Mouse (Mus musculus) hindbrain, embryonic 13.5 days (tissue): Measurements from ENCODE around the gene Stk11ip. TPM values are rescaled to one million over a fixed set of nuclear protein-coding genes. Genes with fewer than 3 reads are reported as not detected.

Experiments used
- ATAC-seq: fragments of 200-750 bp; cut with Nextera tagmentation; 2 replicates; pipeline ENCODE4 v1.8.0; 2017; ENCODE audit warnings: moderate TSS enrichment; ENCODE audit not compliant: low FRiP score
- H3K27ac ChIP-seq: fragments of 300-500 bp; sonication (generic); 2 replicates; pipeline ENCODE4 v1.5.1; 2015; ENCODE audit warnings: inconsistent platforms, mild to moderate bottlenecking, moderate library complexity
- H3K27me3 ChIP-seq: fragments of 300-500 bp; sonication (generic); 2 replicates; pipeline ENCODE4 v1.6.1; 2015; ENCODE audit warnings: mild to moderate bottlenecking, inconsistent platforms
- H3K36me3 ChIP-seq: fragments of 300-500 bp; sonication (generic); 2 replicates; pipeline ENCODE4 v1.6.1; 2015; ENCODE audit warnings: mild to moderate bottlenecking, inconsistent platforms
- H3K4me1 ChIP-seq: fragments of 300-500 bp; sonication (generic); replicated peaks from 2 replicates; pipeline ENCODE4 v1.6.1; 2015; ENCODE audit warnings: inconsistent platforms
- H3K4me2 ChIP-seq: fragments of 300-500 bp; sonication (generic); 2 replicates; pipeline ENCODE4 v1.6.1; 2015; ENCODE audit warnings: inconsistent platforms, mild to moderate bottlenecking, moderate library complexity
- H3K4me3 ChIP-seq: fragments of 300-500 bp; sonication (generic); 2 replicates; pipeline ENCODE4 v1.5.1; 2015; ENCODE audit warnings: mild to moderate bottlenecking, inconsistent platforms
- H3K9ac ChIP-seq: fragments of 300-500 bp; sonication (generic); 2 replicates; pipeline ENCODE4 v1.6.1; 2015; ENCODE audit warnings: mild to moderate bottlenecking, inconsistent platforms
- H3K9me3 ChIP-seq: fragments of 300-500 bp; sonication (generic); 2 replicates; pipeline ENCODE4 v1.6.1; 2016; ENCODE audit warnings: inconsistent platforms
- WGBS: fragments of 180-500 bp; shearing (Covaris S2); methylation state at CpG from one replicate; pipeline ENCODE4 v1.1.7; 2015; 5-methylcytosine and 5-hydroxymethylcytosine counted together
- polyA plus RNA-seq: library from polyadenylated mRNA; unstranded; fragments of >200 nt; fragmentation: Nextera tagmentation; extraction: Ambion mirVana; gene quantifications from 2 replicates; pipeline ENCODE4 v1.2.1, GENCODE M21; 2015

Gene Stk11ip
- polyA plus RNA-seq, 1 experiment from 2014 or later = 18.6 TPM

DNA sequence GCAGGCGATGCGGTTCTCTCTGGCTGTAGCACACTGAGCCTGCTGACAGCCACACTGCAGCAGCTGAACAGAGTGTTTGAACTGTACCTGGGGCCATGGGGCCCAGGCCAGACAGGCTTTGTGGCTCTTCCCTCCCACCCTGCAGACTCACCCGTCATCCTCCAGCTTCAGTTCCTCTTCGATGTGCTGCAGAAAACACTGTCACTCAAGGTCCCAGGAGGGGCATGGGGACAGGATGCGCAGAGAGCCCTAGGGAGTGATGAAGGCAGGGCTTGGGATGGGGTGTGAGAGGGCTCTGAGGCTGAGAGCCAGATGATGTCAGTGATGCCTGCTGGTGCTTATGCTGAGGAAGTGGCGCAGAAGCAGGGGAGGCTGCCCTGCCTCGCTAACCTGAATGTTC lies 3.4 kb downstream of the Stk11ip start:
- 96% methylated on average over 7 of the region's 7 CpGs for WGBS
- H3K4me2 ChIP-seq = no peak overlapping the region
- peaks cover 11% of the 10 kb centered on the region for H3K4me1 ChIP-seq
- no peaks in the 10 kb centered on the region for H3K27me3 ChIP-seq
- H3K27ac ChIP-seq = no peak overlapping the region
- no peak overlapping the region for H3K9ac ChIP-seq
- no peaks in the 10 kb centered on the region for H3K9me3 ChIP-seq
- H3K4me3 ChIP-seq = no peak overlapping the region
- ATAC-seq = no peak
- H3K36me3 ChIP-seq = peaks cover 46% of the 10 kb centered on the region

DNA sequence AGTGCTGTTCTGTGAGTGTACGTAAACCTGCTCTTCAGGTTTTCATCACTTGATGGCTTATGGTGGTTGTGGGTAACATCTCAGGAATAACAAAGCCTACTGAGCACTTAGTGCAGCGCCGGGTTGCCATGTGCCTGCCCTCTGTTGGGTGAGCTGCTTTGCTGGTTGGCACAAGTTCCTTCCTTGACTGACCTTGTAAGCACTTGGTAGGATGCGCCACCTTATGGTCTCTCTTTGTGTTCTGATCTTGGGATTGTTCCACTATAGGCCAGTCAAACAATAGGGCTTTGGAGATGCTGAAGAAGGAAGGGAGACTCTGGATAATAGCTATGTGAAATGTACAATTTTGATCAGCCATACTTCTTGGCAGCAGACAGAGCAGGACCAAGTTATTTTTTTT lies 9.2 kb downstream of the Stk11ip start:
- 88% methylated on average over 4 of the region's 4 CpGs for WGBS
- no peak for ATAC-seq
- no peak overlapping the region for H3K9ac ChIP-seq
- no peaks in the 10 kb centered on the region for H3K9me3 ChIP-seq
- no peaks in the 10 kb centered on the region for H3K27me3 ChIP-seq
- no peak overlapping the region for H3K4me2 ChIP-seq
- H3K4me1 ChIP-seq = no peaks in the 10 kb centered on the region
- H3K27ac ChIP-seq = no peak overlapping the region
- H3K36me3 ChIP-seq = peaks cover 90% of the 10 kb centered on the region
- H3K4me3 ChIP-seq = no peak overlapping the region

DNA sequence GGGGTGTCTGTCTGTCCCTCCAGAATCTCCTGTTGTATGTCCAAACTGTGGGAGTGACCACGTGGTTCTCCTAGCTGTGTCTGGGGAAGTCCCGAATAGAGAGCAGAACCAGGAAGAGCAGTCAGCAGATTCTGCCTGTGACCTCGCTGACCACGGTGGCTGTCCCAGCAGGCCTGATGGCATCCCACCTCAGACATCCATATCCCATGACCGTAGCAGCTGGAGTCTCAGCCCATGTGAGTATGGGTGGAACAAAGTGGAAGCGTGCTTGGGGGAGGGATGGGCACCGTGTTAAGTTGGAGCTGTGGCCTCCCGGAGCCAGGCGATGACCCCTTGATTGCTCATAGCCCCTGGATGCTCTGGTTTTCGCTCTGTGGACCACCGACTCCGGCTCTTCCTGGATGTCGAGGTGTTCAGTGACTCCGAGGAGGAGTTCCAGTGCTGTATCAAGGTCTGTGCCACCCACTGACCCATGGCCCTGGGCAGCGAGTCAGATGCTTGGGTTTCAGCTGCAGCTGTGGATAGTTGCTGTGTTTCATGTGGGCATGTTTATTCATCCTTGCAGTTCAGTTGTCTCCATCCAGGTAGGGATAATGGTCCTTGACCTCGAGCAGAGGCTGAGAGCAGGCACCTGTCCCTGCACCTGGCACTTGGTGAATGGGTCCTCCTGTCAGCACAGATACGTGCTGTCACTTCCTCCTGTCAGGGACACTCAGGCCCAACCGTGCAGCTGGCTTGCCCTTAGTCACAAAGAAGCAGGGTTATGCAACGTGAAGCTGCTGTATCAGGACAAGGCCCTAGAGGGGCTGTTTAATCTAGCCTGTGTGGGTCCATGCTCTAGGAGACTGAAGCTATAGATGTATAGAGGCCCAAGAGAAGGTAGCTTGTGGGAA lies 11.2 kb downstream of the Stk11ip start:
- Histone ChIP-seq H3K27ac (no peak overlapping the region), H3K36me3 (peaks cover 90% of the 10 kb centered on the region), H3K4me3 (no peak overlapping the region), H3K4me1 (no peaks in the 10 kb centered on the region), H3K9me3 (no peaks in the 10 kb centered on the region), H3K4me2 (no peak overlapping the region), H3K27me3 (no peaks in the 10 kb centered on the region), H3K9ac (no peak overlapping the region)
- no peak for ATAC-seq
- WGBS = 93% methylated on average over 19 of the region's 19 CpGs

DNA sequence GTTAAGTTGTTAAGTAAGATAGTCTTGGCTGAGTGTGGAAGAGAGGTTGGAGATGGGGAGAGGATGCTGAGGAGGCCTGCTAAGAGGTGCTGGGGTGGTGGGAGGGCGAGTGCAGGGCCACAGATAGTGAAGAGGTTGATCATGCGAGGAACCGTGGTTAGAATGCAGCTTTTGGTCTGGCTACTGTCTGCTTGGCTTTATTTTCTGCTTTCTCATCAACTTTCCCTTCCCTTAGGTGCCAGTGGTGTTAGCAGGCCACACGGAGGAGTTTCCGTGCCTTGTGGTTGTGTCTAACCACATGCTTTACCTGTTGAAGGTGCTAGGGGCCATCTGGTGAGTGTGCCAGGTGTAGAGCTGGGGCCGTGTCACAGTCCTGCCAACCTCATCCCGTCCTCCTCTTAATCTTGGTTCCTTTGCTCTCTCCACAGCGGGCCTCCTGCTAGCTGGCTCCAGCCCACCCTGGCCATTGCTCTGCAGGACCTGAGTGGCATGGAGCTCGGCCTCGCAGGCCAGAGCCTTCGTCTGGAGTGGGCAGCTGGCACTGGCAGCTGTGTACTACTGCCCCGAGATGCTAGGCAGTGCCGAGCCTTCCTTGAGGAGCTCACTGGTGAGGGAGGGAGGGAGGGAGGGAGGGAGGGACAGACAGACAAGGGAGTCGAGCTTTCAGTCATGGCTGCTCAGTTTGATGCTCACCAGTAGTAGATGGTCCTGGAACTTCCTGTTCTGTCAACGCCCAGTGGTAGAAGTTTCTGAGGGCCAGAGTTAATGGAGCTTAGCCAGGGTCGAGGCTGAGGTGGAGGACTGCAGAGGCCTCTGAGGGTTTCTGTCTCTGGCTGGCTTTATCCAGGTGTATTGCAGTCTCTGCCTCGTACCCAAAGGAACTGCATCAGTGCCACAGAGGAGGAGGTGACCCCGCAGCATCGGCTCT lies 12.3 kb downstream of the Stk11ip start:
- no peak for ATAC-seq
- H3K36me3 ChIP-seq = peaks cover 82% of the 10 kb centered on the region

DNA sequence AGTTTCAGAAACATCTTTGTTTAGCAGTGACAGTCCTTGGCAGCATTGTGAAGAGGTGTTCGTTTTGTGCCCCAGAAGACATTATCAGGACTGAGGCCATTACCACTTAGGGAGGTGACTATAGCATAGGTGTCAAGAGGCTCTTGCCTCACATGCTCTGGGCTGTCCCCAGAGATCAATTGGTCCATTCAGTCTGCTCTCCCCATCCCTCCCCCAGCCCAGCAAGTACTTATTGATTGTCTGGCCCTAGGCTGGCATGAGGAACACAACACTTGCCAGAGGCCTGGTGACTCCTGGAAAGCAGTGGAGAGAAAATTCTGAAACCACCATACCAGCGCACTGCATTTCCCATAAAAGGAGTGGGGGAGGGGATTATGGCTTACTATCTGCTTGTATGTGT lies 16.3 kb downstream of the Stk11ip start:
- ATAC-seq = no peak
- H3K27me3 ChIP-seq = no peaks in the 10 kb centered on the region
- no peak overlapping the region for H3K4me3 ChIP-seq
- no peak overlapping the region for H3K27ac ChIP-seq
- 92% methylated on average over 2 of the region's 2 CpGs for WGBS
- no peak overlapping the region for H3K9ac ChIP-seq
- no peaks in the 10 kb centered on the region for H3K4me1 ChIP-seq
- peaks cover 50% of the 10 kb centered on the region for H3K36me3 ChIP-seq
- no peak overlapping the region for H3K4me2 ChIP-seq
- H3K9me3 ChIP-seq = no peaks in the 10 kb centered on the region

More for the DNA sequence above, 12.3 kb downstream of the Stk11ip start:
- Histone ChIP-seq H3K9me3 (no peaks in the 10 kb centered on the region), H3K4me2 (no peak overlapping the region), H3K4me3 (no peak overlapping the region), H3K27ac (no peak overlapping the region), H3K4me1 (no peaks in the 10 kb centered on the region), H3K9ac (no peak overlapping the region; the same call in 1 of the 2 replicates), H3K27me3 (no peaks in the 10 kb centered on the region)
- WGBS = 88% methylated on average over 18 of the region's 19 CpGs

DNA sequence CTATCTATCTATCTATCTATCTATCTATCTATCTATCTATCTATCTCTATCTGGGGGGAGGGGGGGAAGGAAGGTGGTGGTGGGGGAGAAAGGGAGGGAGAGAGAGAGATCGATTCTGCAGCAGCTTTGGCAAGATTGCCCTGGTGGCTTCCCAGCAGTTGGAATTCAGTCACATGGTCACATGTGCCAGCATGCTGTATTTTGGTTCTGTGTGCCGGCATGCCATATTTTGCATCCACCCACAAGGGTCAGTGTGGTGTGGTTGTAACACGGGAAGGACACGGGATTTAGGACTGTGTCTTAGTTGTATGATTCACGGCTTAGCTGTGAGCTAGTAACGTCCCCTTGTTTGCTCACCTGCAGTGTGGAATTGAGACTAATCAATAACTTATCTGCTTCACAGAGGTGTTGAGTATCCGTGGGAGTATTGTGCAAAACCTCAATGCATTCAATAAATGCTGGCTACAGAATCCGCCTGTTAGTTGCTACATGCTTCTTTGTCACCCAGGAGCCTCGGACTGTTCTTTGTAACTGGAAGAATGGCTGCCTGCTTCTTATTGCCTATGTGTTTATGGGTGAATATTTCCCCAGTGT lies 17.4 kb downstream of the Stk11ip start:
- Histone ChIP-seq H3K27ac (no peak overlapping the region), H3K27me3 (no peaks in the 10 kb centered on the region), H3K9me3 (no peaks in the 10 kb centered on the region), H3K4me2 (no peak overlapping the region), H3K9ac (no peak overlapping the region), H3K4me1 (no peaks in the 10 kb centered on the region), H3K4me3 (no peak overlapping the region), H3K36me3 (peaks cover 39% of the 10 kb centered on the region)
- 84% methylated on average over 9 of the region's 9 CpGs for WGBS
- ATAC-seq = no peak

DNA sequence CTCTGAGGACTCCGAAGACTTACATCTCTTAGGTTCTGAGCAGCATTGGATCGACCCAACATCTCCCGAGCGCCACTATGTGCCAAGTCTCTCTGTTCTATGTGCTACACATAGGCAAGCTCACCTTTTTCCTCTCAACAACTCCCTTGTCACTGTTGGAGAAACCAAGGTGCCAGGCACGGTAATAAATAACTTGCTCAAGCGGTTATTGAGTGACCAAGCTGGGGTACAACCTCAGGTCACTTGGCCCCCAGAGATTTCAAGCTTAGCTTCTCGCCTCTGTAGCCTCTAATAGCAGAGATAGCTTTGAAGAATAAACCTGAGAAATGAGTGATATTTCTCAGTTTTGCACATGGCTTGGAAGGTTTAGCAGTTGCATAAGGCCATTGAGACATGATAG lies 20.2 kb downstream of the Stk11ip start:
- no peaks in the 10 kb centered on the region for H3K27me3 ChIP-seq
- ATAC-seq = no peak

DNA sequence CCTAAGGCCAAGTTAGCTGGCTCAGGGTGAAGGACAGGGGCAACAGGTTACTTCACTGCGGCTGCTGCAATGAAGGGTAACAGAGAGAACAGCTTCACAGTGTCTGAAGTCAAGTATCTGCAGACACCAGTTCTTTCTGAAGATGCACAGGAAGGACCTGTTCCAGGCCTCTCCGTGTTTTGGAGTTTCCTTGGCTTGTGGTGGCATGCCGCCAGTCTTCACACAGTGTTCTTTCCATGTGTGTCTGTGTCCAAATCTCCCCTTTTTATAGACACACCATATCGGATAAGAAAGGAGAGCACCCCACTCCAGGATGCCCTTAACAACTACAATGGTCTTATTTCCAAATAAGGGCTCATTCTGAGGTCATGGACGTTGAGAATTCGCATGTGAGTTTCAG lies 23.0 kb downstream of the Stk11ip start:
- H3K4me1 ChIP-seq = peaks cover 26% of the 10 kb centered on the region
- no peak overlapping the region for H3K4me2 ChIP-seq
- WGBS = 89% methylated on average over 6 of the region's 6 CpGs
- H3K27ac ChIP-seq = no peak overlapping the region
- ATAC-seq = no peak
- no peaks in the 10 kb centered on the region for H3K9me3 ChIP-seq
- H3K27me3 ChIP-seq = no peaks in the 10 kb centered on the region
- H3K4me3 ChIP-seq = no peak overlapping the region
- no peak overlapping the region for H3K9ac ChIP-seq
- H3K36me3 ChIP-seq = peaks cover 13% of the 10 kb centered on the region

More for the DNA sequence above, 20.2 kb downstream of the Stk11ip start:
- no peak overlapping the region for H3K4me3 ChIP-seq
- H3K4me2 ChIP-seq = no peak overlapping the region
- no peak overlapping the region for H3K9ac ChIP-seq
- WGBS = 92% methylated on average over 7 of the region's 7 CpGs
- no peaks in the 10 kb centered on the region for H3K9me3 ChIP-seq
- peaks cover 8% of the 10 kb centered on the region for H3K4me1 ChIP-seq
- H3K27ac ChIP-seq = no peak overlapping the region
- H3K36me3 ChIP-seq = peaks cover 13% of the 10 kb centered on the region

DNA sequence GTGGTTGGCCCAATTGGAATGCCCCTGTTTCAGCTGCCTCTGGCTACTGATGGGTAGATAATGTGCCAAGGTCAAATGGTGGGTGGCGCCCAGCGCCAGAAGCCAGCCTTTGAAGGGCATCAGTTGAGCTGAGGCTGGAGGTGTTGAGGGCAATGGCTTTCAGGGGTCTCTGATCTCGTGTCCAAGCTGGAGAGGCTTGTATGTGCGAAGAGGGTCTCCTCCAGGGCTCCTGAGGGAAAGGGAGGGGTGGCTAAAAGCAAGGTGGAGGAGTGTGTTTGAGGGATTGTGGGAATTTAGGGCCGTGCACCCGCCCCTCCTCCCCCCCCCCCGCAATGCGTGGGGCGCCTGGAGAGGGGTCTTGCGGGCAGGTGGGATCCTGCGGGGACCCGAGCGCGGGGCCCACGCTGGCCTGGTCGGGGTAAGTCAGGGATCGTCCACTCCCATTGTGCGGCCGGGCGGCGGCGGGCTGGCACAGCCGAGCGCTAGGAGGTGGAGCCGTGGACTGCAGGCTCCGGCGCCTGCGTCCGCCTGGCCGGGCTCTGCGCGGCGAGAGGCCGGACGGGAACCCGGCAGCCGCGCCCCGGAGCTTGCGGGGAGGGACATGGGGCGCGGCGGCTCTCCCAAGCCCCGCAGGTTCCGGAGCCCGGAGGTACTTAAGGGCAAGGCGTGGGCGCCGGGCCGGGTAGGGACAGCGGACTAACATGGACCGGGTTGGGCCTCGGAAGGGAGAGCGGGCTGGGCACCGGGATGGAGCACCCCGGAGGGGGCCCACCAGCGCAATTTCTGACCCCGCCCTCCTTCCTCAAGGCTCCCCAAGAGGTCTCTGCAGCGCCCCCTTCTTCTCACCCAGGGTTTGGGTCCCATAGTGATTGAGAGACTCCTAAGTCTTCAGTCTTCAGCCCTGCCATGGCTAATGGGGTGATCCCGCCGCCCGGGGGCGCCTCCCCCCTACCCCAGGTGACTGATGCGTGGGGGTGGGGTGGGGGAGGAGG lies 24.9 kb downstream of the Stk11ip start, which contains the start of gene Slc4a3:
Gene Slc4a3 (plus strand): TSS at position 302 of the 992 bp plus-strand sequence.
- Histone ChIP-seq H3K4me2 (peak within 1 kb of the TSS; percentile 68), H3K9me3 (no peaks in the 10 kb centered on the region), H3K27ac (peak within 1 kb of the TSS; percentile 87), H3K27me3 (no peaks in the 10 kb centered on the region), H3K36me3 (peaks cover 32% of the 10 kb centered on the region), H3K4me3 (peak within 1 kb of the TSS; percentile 76), H3K9ac (peak within 1 kb of the TSS; percentile 94), H3K4me1 (peaks cover 26% of the 10 kb centered on the region)
- ATAC-seq = peak; percentile 87
- 1% methylated on average over 56 of the region's 64 CpGs for WGBS

DNA sequence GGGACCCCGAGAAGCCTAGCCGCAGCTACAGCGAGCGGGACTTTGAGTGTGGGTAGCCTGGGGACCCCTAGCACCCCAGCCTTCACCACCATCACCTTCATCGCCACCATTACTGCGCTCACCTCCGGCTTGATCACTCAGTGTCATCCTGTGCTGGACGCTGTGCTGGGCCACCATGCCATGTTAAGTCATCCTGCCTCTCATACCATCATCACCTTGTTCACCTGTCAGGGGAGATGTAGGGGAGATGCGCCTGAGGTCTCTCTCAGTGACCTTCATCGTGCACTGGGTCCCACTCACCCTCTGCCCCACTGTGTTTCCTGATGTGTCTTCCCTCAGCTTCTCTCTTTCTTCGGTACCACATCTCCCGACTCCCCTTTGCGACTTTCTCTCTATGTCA lies 26.0 kb downstream of the Stk11ip start:
- H3K36me3 ChIP-seq = peaks cover 43% of the 10 kb centered on the region
- WGBS = 97% methylated on average over 13 of the region's 13 CpGs
- H3K9me3 ChIP-seq = no peaks in the 10 kb centered on the region
- no peak overlapping the region for H3K27ac ChIP-seq
- ATAC-seq = 0 out of 2 replicates have a peak, but pooled peaks have one; percentile 5
- H3K4me1 ChIP-seq = peaks cover 26% of the 10 kb centered on the region
- H3K4me3 ChIP-seq = peak overlapping the region; percentile 76
- H3K27me3 ChIP-seq = no peaks in the 10 kb centered on the region
- peak overlapping the region; percentile 68 for H3K4me2 ChIP-seq
- peak overlapping the region; percentile 94; the same call in 1 of the 2 replicates for H3K9ac ChIP-seq

DNA sequence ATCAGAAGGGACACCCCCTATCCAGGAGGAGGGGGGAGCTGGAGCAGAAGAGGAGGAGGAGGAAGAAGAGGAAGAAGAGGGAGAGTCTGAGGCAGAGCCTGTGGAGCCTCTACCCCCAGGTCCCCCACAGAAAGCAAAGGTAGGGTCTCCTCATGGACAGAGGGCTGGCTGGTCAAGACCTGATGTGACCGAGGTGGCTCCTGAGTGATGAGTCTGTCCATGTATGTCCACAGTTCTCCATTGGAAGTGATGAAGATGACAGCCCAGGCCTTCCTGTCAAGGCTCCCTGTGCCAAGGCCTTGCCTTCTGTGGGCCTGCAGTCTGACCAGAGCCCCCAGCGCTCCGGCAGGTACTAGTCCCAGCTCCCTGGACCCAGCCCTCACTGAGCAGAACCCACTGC lies 26.8 kb downstream of the Stk11ip start:
- H3K27me3 ChIP-seq = no peaks in the 10 kb centered on the region
- peaks cover 50% of the 10 kb centered on the region for H3K36me3 ChIP-seq
- no peak for ATAC-seq
- H3K9me3 ChIP-seq = no peaks in the 10 kb centered on the region
- H3K4me2 ChIP-seq = no peak overlapping the region
- peaks cover 26% of the 10 kb centered on the region for H3K4me1 ChIP-seq
- 100% methylated on average over 3 of the region's 3 CpGs for WGBS
- H3K27ac ChIP-seq = no peak overlapping the region
- no peak overlapping the region for H3K4me3 ChIP-seq
- H3K9ac ChIP-seq = no peak overlapping the region
